Mouse (Mus musculus): ENCODE data around the gene Tmem143. TPM values are rescaled to one million over a fixed set of nuclear protein-coding genes. Genes with fewer than 3 reads are reported as not detected.
"Not testable (repeated sequence)": the region's sequence is repeated elsewhere in the genome, so short reads cannot be mapped to it uniquely, and the experiment has no call there.

Gene Tmem143
- polyA plus RNA-seq, 1 experiment from 2014 or later: 3.8 TPM

DNA sequence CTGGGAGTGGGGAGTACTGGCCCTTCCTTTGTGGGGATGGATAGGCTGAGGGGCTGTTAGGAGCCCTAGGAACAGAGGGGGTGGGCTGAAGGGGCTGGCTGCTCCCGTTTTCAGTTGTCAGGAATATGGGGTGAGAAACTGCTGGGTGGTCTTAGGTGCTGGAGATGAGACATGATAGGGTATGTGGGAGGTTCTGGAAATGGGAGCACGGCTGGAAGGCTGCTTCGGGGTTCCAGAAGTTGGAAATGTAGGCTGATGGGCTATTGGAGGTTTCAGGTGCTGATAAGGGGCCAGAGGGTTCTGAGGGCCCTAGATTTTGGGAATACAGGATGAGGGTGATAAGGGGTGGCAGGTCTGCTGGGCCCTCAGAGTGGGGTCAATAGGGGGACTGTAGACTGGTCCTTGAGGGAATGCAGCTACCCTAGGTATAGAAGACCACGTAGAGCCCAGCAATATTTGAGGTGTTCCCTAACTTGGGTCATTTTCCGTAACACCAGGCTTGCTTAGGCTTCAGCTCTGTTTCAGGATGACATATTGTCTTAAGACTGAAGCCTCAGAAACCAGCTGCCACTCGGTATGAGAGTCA, 717 bp upstream of the Tmem143 start:
- Histone ChIP-seq H3K36me3 (no peaks in the 10 kb centered on the region), H3K4me2 (peak overlapping the region; percentile 93), H3K9ac (peak overlapping the region; percentile 44; the same call in 1 of the 2 replicates), H3K27me3 (replicated peaks) (peaks cover 25% of the 10 kb centered on the region), H3K4me3 (peak overlapping the region; percentile 63), H3K4me1 (peaks cover 28% of the 10 kb centered on the region), H3K27ac (peak overlapping the region; percentile 75), H3K9me3 (replicated peaks) (no peaks in the 10 kb centered on the region)
- 71% methylated on average over 6 of the region's 6 CpGs for WGBS (ENCODE audit: insufficient replicate concordance)
- ATAC-seq: peak; percentile 2; the same call in 1 of the 2 replicates

DNA sequence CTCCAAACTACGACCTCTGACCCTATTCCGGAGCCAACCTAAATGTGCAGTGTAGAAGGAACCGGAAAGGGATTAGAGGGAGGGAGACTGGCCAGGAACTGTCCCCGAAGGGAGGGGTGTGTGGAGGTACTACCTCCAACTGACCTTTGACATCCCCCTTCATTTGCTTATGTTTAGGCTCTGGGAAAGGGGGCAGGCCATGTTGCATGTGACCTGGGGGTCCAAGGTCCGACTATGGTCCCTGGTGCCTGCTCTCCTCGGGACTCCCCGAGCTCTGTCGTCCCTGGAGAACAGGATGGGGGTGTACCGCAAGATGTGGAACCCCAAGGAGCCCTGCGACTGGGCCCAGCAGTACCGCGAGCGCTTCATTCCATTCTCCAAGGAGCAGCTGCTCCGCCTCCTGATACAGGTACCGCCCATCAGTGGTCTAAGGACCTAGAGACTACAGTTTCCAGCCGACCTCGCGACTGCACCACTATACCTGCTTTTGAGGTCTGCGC, 567 bp downstream of the Tmem143 start:
- peak; percentile 64 for ATAC-seq
- Histone ChIP-seq H3K36me3 (no peaks in the 10 kb centered on the region), H3K9me3 (replicated peaks) (no peaks in the 10 kb centered on the region), H3K9ac (peak overlapping the region; percentile 75), H3K4me2 (peak overlapping the region; percentile 93), H3K27me3 (replicated peaks) (peaks cover 25% of the 10 kb centered on the region), H3K27ac (peak overlapping the region; percentile 79), H3K4me1 (peaks cover 37% of the 10 kb centered on the region), H3K4me3 (peak overlapping the region; percentile 63)
- WGBS (ENCODE audit: insufficient replicate concordance): under 1% methylated on average over 19 of the region's 19 CpGs

DNA sequence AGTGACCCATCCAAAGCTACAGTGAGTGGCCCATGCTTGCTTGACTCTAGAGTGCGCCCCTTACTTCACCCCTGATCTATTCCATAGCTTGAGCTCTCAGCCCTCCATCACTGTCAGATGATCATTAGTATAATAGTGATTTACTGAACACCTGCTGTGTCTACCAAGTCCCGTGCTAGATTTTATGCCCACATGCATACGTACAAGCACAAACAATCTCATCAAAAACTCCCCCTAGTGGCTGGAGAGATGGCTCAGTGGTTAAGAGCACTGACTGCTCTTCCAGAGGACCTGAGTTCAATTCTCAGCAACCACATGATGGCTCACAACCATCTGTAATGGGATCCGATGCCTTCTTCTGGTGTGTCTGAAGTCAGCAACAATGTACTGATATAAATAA, 1.4 kb downstream of the Tmem143 start:
- ATAC-seq; H3K36me3 ChIP-seq; H3K9me3 ChIP-seq (replicated peaks); H3K9ac ChIP-seq: not testable (repeated sequence)
- Histone ChIP-seq H3K4me1 (peaks cover 37% of the 10 kb centered on the region), H3K27me3 (replicated peaks) (peaks cover 20% of the 10 kb centered on the region), H3K4me3 (peak overlapping the region; percentile 63), H3K27ac (peak overlapping the region; percentile 79), H3K4me2 (peak overlapping the region; percentile 93)
- WGBS (ENCODE audit: insufficient replicate concordance): 42% methylated on average over 4 of the region's 4 CpGs

- WGBS (ENCODE audit: insufficient replicate concordance): 42% methylated on average over 5 of the region's 5 CpGs
- Histone ChIP-seq H3K36me3 (peaks cover 9% of the 10 kb centered on the region), H3K4me2 (peak overlapping the region; percentile 30; the same call in 1 of the 2 replicates), H3K9ac (no peak overlapping the region), H3K4me3 (no peak overlapping the region), H3K27me3 (replicated peaks) (no peaks in the 10 kb centered on the region), H3K9me3 (replicated peaks) (peaks cover 10% of the 10 kb centered on the region), H3K4me1 (peaks cover 28% of the 10 kb centered on the region), H3K27ac (no peak overlapping the region)
- ATAC-seq: peak; percentile 54
These were observed 4.8 kb downstream of the Tmem143 start for GRCm38 (mm10) chr7:45901562-45901961.

GRCm38 (mm10) chr7:45902481-45903002, 5.8 kb downstream of the Tmem143 start:
- Histone ChIP-seq H3K36me3 (peaks cover 16% of the 10 kb centered on the region), H3K4me1 (peaks cover 22% of the 10 kb centered on the region), H3K4me2 (no peak overlapping the region), H3K4me3 (no peak overlapping the region), H3K27ac (no peak overlapping the region), H3K27me3 (replicated peaks) (no peaks in the 10 kb centered on the region), H3K9me3 (replicated peaks) (peaks cover 10% of the 10 kb centered on the region), H3K9ac (no peak overlapping the region)
- 72% methylated on average over 11 of the region's 12 CpGs for WGBS (ENCODE audit: insufficient replicate concordance)
- no peak for ATAC-seq

DNA sequence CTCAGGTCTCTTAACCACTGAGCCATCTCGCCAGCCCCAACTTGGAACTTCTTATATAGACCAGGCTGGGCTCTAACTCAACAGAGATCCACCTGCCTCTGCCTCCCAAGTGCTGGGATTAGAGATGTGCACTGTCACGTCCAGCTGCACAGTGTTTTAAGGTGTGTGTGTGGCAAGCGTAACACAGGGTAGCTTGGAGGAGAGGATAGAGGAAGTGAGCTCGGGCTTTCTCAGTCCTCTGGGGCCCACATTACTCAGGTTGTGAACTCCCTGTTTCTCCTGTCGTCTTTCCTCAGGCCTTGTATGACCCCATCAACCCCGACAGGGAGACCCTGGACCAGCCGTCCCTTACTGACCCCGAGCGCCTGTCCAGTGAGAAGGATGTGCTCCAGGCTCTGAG, 9.9 kb downstream of the Tmem143 start:
- Histone ChIP-seq H3K4me3 (no peak overlapping the region), H3K4me1 (peaks cover 3% of the 10 kb centered on the region), H3K9ac (no peak overlapping the region), H3K27me3 (replicated peaks) (no peaks in the 10 kb centered on the region), H3K27ac (no peak overlapping the region), H3K4me2 (no peak overlapping the region), H3K36me3 (peaks cover 46% of the 10 kb centered on the region), H3K9me3 (replicated peaks) (peaks cover 10% of the 10 kb centered on the region)
- ATAC-seq: no peak
- WGBS (ENCODE audit: insufficient replicate concordance): 67% methylated on average over 9 of the region's 9 CpGs

- ATAC-seq: no peak
- Histone ChIP-seq H3K36me3 (peaks cover 55% of the 10 kb centered on the region), H3K27me3 (replicated peaks) (no peaks in the 10 kb centered on the region), H3K27ac (no peak overlapping the region), H3K9me3 (replicated peaks) (peaks cover 8% of the 10 kb centered on the region), H3K4me3 (no peak overlapping the region), H3K4me2 (no peak overlapping the region), H3K9ac (no peak overlapping the region), H3K4me1 (no peaks in the 10 kb centered on the region)
These were observed 11.6 kb downstream of the Tmem143 start for GRCm38 (mm10) chr7:45908384-45908783.

DNA sequence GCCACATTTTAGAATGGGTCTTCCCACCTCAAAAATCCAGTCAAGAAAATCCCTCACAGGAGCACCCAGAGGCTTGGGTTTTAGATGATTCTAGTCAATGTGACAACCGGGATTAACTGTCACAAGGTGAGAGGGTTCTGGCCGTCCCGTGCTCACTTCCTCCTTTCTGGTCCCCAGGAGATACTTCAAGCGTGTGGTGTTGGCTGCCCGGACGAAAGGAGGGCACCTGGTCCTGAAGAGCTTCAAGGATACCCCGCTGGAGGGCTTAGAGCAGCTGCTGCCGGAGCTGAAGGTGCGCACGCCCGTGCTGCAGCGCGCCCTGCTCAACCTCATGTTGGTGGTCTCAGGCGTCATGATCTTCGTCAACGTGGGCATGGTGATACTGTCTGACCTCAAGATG, 12.4 kb downstream of the Tmem143 start:
- Histone ChIP-seq H3K36me3 (peaks cover 56% of the 10 kb centered on the region), H3K9ac (no peak overlapping the region), H3K4me1 (no peaks in the 10 kb centered on the region), H3K9me3 (replicated peaks) (peaks cover under 1% of the 10 kb centered on the region; the same call in 1 of the 2 replicates), H3K4me3 (no peak overlapping the region), H3K27ac (no peak overlapping the region), H3K27me3 (replicated peaks) (no peaks in the 10 kb centered on the region), H3K4me2 (no peak overlapping the region)
- no peak for ATAC-seq
- 83% methylated on average over 16 of the region's 16 CpGs for WGBS (ENCODE audit: insufficient replicate concordance)

GRCm38 (mm10) chr7:45914067-45914466, 17.3 kb downstream of the Tmem143 start:
- no peaks in the 10 kb centered on the region for H3K9me3 ChIP-seq (replicated peaks)
- WGBS (ENCODE audit: insufficient replicate concordance): 82% methylated on average over 6 of the region's 6 CpGs
- H3K27ac ChIP-seq: no peak overlapping the region
- H3K4me1 ChIP-seq: peaks cover 28% of the 10 kb centered on the region
- no peaks in the 10 kb centered on the region for H3K27me3 ChIP-seq (replicated peaks)
- H3K9ac ChIP-seq: no peak overlapping the region
- H3K4me2 ChIP-seq: no peak overlapping the region
- ATAC-seq: no peak
- H3K4me3 ChIP-seq: no peak overlapping the region
- peaks cover 64% of the 10 kb centered on the region for H3K36me3 ChIP-seq

GRCm38 (mm10) chr7:45915011-45915410, 18.3 kb downstream of the Tmem143 start:
- H3K9me3 ChIP-seq (replicated peaks): no peaks in the 10 kb centered on the region
- H3K4me2 ChIP-seq: no peak overlapping the region
- no peak overlapping the region for H3K27ac ChIP-seq
- 60% methylated on average over 5 of the region's 5 CpGs for WGBS (ENCODE audit: insufficient replicate concordance)
- peaks cover 57% of the 10 kb centered on the region for H3K36me3 ChIP-seq
- H3K4me3 ChIP-seq: no peak overlapping the region
- no peak overlapping the region for H3K9ac ChIP-seq
- no peaks in the 10 kb centered on the region for H3K27me3 ChIP-seq (replicated peaks)
- ATAC-seq: no peak
- peaks cover 38% of the 10 kb centered on the region for H3K4me1 ChIP-seq

GRCm38 (mm10) chr7:45916056-45917003, 19.6 kb downstream of the Tmem143 start:
- H3K4me3 ChIP-seq: peak overlapping the region; percentile 24
- H3K9ac ChIP-seq: peak overlapping the region; percentile 49; the same call in 1 of the 2 replicates
- 44% methylated on average over 26 of the region's 26 CpGs for WGBS (ENCODE audit: insufficient replicate concordance)
- H3K36me3 ChIP-seq: peaks cover 43% of the 10 kb centered on the region
- H3K4me2 ChIP-seq: peak overlapping the region; percentile 53
- H3K4me1 ChIP-seq: peaks cover 51% of the 10 kb centered on the region
- no peaks in the 10 kb centered on the region for H3K27me3 ChIP-seq (replicated peaks)
- ATAC-seq: peak; percentile 36; the same call in 1 of the 2 replicates
- H3K9me3 ChIP-seq (replicated peaks): no peaks in the 10 kb centered on the region
- H3K27ac ChIP-seq: peak overlapping the region; percentile 66
